Mouse (Mus musculus): Measurements from ENCODE around the gene Mtmr1. TPM values are rescaled to one million over a fixed set of nuclear protein-coding genes. Genes with fewer than 3 reads are reported as not detected.
"Not testable (repeated sequence)": the region's sequence is repeated elsewhere in the genome, so short reads cannot be mapped to it uniquely, and the experiment has no call there.

Gene Mtmr1
- total RNA-seq (2021), result 10 to 100 TPM; 27.7 to 29.5 TPM

- intact Hi-C loops (cut with DNase I), result loop anchor here (5.0 to 10.0 kb wide), 3 partner anchors 150 to 890 kb away; partner anchors contain the start of genes Mamld1, Mtm1 and Tmem185a
- peak; percentile 81 to 82 for DNase-seq
Measured at GRCm38 (mm10) chrX:71364554-71364991, at the start of gene Mtmr1. Gene Mtmr1, plus strand, starts transcription at chrX:71364760.

DNA sequence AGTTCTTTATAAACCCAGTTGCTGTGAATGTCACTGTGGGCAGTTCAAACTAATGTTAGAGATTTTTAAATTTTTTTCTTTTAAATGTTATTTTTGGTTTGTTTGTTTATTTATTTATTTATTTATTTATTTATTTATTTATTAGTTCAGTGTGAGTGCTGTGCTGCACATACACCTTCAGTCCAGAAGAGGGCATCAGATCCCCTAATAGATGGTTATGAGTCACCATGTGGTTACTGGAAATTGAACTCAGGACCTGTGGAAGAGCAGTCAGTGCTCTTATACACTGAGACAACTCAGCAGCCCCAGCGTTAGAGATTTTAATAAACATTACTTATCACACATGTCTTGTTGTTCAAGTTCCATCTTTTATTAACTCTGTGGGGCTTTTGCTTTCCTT, 12.5 kb upstream of the Mtmr1 start:
- intact Hi-C loops (cut with DNase I), result no loop called here
- DNase-seq, result no peak

GRCm38 (mm10) chrX:71355331-71355730, 9.2 kb upstream of the Mtmr1 start:
- DNase-seq, result no peak
- intact Hi-C loops (cut with DNase I), result no loop called here

- DNase-seq, result not testable (repeated sequence)
- intact Hi-C loops (cut with DNase I), result loop anchor here (5.0 to 10.0 kb wide), 3 partner anchors 147 to 887 kb away; partner anchors contain the start of genes Mamld1, Mtm1 and Tmem185a
Measured at GRCm38 (mm10) chrX:71361793-71362192, 2.8 kb upstream of the Mtmr1 start.

DNA sequence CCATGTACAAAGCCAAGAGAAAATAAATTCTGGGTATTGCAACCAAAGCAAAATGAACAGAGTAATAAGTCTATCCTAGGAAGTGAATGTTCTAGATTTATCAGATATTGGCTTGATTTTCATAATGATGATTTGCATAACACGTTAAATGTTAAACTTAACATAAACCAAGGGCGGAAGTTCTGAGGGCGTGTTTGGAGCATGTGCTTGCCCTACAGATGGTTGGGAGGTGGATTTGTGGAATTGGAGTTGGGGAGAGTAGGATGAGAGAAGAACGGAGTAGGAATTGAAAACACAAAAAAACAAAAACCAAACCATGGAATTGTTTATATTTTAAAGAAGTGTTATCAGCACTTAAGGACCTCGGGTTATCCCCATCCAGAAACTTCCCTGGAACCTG, 498 bp upstream of the Mtmr1 start:
- intact Hi-C loops (cut with DNase I), result loop anchor here (5.0 to 10.0 kb wide), 3 partner anchors 149 to 889 kb away; partner anchors contain the start of genes Mamld1, Mtm1 and Tmem185a
- no peak for DNase-seq

- DNase-seq, result peak in 1 of 2 experiments; percentile 47
- intact Hi-C loops (cut with DNase I), result loop anchor here (10.0 kb wide), 2 partner anchors 150 to 890 kb away; partner anchors contain the start of genes Mtm1 and Tmem185a
Measured at GRCm38 (mm10) chrX:71365011-71365410, 451 bp downstream of the Mtmr1 start.

GRCm38 (mm10) chrX:71365510-71365909, 950 bp downstream of the Mtmr1 start:
- no peak for DNase-seq
- intact Hi-C loops (cut with DNase I), result loop anchor here (10.0 kb wide), 2 partner anchors 151 to 891 kb away; partner anchors contain the start of genes Mtm1 and Tmem185a

DNA sequence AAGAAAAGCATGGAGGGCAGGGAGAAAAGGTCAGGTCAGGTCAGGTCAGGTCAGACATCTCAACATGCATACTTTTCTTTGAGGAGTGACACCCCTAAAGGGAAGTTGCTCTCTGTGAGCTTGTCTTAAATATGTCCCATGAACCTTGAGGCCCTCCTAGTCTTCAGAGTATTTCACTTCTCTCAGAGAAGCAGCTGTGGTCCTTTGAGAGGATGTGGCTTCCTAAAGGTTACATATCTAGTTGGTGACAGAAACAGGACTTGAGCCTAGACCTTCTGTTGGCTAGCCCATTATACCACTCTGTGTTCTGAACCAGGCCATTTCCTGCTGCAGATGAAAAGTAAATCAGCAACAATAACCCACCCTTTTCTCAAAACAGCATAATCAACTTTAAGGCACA, 2.4 kb downstream of the Mtmr1 start:
- intact Hi-C loops (cut with DNase I), result loop anchor here (10.0 kb wide), 2 partner anchors 152 to 892 kb away; partner anchors contain the start of genes Mtm1 and Tmem185a

GRCm38 (mm10) chrX:71376781-71377180, 12.2 kb downstream of the Mtmr1 start:
- intact Hi-C loops (cut with DNase I), result no loop called here
- no peak for DNase-seq

More for the DNA sequence above, 2.4 kb downstream of the Mtmr1 start:
- DNase-seq, result no peak

GRCm38 (mm10) chrX:71378435-71378834, 13.9 kb downstream of the Mtmr1 start:
- DNase-seq, result no peak
- intact Hi-C loops (cut with DNase I), result no loop called here

DNA sequence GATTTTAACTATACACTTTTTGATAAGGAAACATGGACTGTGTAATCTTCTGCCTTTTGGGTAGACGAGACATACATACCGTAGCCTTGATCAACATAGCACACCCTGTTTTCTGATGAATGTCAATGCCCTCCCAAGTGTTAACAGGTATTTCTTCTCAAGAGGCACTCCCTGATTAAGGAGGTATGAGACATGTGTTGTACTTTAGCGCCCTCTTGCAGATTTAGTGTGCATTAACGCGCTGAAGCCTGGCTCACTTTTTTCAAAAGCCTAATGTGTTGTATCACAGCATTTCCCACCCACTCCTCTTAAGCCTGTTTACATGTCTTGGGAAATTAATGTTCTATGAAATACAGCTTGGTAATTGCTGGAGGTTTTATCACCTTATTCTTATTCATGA, 17.0 kb downstream of the Mtmr1 start:
- peak; percentile 7 to 8 for DNase-seq
- intact Hi-C loops (cut with DNase I), result loop anchor here (5.0 kb wide), 1 partner anchor 799 kb away; no protein-coding TSS in a partner anchor

GRCm38 (mm10) chrX:71396326-71396725, 31.8 kb downstream of the Mtmr1 start:
- intact Hi-C loops (cut with DNase I), result no loop called here
- no peak for DNase-seq

GRCm38 (mm10) chrX:71406290-71406689, 41.7 kb downstream of the Mtmr1 start:
- DNase-seq, result no peak
- intact Hi-C loops (cut with DNase I), result no loop called here

- intact Hi-C loops (cut with DNase I), result no loop called here
- no peak for DNase-seq
Measured at GRCm38 (mm10) chrX:71408386-71408785, 43.8 kb downstream of the Mtmr1 start.

DNA sequence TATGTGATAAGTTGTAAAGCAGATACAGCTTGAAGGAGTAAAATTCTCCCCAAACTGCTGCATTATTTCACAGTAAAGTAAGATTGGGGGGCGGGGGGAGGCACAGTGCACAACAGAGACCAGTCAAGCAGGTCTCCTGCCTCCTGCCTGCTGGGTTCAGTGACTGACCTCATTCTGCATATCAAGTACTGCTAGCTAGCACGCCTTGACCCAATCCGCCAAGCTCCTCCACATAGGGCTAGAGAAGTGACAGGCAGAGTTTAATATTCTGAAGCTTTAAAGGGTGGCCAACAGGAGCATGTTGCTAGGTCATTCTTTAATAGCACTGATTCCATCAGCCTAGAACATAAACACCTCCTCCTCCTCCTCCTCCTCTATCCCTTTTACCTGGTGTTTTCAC, 48.2 kb downstream of the Mtmr1 start:
- intact Hi-C loops (cut with DNase I), result no loop called here
- no peak for DNase-seq

DNA sequence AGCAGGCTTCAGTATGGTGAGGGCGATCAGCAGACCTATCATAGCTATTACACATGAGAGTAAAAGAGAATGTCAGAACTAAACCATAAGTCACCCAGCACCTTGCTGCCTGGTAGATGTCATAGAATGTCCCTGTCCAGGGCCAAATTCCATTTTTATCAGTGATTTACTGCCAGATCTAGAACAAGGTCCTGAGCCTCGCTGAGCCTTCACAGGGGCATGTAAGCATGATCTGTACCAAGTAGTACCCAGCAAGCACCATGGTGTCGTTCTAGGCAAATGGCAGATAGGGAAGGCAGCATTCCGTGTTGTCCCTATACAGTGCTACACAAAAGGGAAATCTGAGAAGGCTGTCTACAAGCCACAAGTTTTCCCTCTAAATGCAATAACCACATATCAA, 49.1 kb downstream of the Mtmr1 start:
- no peak for DNase-seq
- intact Hi-C loops (cut with DNase I), result no loop called here

- DNase-seq, result no peak
Measured at GRCm38 (mm10) chrX:71424852-71425251, 60.3 kb downstream of the Mtmr1 start.

DNA sequence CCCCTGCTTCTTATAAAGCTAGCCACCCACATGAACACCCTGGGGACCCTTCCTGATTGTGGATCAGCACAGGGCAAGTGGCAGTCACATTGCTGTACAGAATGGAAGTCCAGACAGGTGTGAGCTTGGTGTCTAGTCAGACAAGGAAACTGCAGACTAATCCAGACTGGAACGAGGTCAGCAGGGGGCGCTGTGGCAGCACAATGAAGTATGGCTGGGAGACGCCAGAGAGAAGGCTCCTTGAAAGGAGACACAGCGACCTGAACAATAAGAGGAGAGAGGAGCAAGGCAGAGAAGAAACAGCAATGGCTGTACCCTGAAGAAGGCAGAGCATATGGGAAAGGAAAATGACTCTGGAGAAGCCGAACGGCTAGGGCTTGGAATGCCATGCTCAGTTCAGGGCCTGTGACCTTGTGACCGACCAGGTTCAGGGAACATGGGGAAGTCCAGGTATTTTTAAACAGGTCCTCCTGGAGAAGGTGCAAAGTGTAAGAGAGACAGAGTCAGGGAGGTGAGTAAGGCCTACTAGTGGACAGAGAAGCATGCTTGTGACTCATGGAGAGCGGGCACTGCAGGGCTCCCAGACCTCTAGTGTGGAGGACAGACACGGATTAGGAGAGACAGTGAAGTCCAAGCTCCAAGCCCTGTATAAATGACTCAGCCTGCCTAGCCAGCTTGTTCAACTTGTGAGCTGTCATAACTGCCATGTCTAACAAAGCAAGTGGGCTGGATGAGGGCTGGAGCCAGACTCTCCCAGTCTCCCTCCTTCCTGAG, 61.4 kb downstream of the Mtmr1 start:
- peak; percentile 76 to 84 for DNase-seq
- intact Hi-C loops (cut with DNase I), result loop anchor here (1.0 to 5.0 kb wide), 3 partner anchors 131 to 196 kb away; no protein-coding TSS in a partner anchor

More at GRCm38 (mm10) chrX:71424852-71425251, 60.3 kb downstream of the Mtmr1 start:
- intact Hi-C loops (cut with DNase I), result loop anchor here (1.0 to 5.0 kb wide), 3 partner anchors 132 to 197 kb away; no protein-coding TSS in a partner anchor

GRCm38 (mm10) chrX:71427491-71427890, 62.9 kb downstream of the Mtmr1 start:
- intact Hi-C loops (cut with DNase I), result loop anchor here (5.0 kb wide), 1 partner anchor 195 kb away; no protein-coding TSS in a partner anchor
- no peak for DNase-seq

- intact Hi-C loops (cut with DNase I), result no loop called here
- no peak for DNase-seq
Measured at GRCm38 (mm10) chrX:71430900-71431299, 66.3 kb downstream of the Mtmr1 start.

GRCm38 (mm10) chrX:71434448-71434847, 69.9 kb downstream of the Mtmr1 start:
- intact Hi-C loops (cut with DNase I), result no loop called here
- no peak for DNase-seq

Data from heart, postnatal 36 days (tissue).